Mouse (Mus musculus): ENCODE data around the gene Mpped2. TPM values are rescaled to one million over a fixed set of nuclear protein-coding genes. Genes with fewer than 3 reads are reported as not detected.

Gene Mpped2
- polyA plus RNA-seq, 1 experiment: not detected

- Histone ChIP-seq H3K4me3 (no peak overlapping the region), H3ac (ENCODE audit: control insufficient read depth, insufficient read length) (no peak overlapping the region), H3K36me3 (ENCODE audit: control insufficient read depth, insufficient read depth) (no peaks in the 10 kb centered on the region), H3K79me2 (ENCODE audit: control insufficient read depth, insufficient read depth) (no peaks in the 10 kb centered on the region), H3K27me3 (ENCODE audit: control insufficient read depth, insufficient read depth, insufficient read length) (no peaks in the 10 kb centered on the region), H3K4me2 (ENCODE audit: low read depth) (no peak overlapping the region)
- TF ChIP-seq SRF (IDR thresholded peaks at IDR 0.05; ENCODE audit: control insufficient read depth, insufficient read length, low read depth) (no peak), CEBPB (IDR thresholded peaks at IDR 0.05; ENCODE audit: insufficient read depth, poor library complexity, severe bottlenecking) (no peak), E2F4 (IDR thresholded peaks at IDR 0.05; ENCODE audit: insufficient read depth) (no peak), TCF3 (IDR thresholded peaks at IDR 0.05; ENCODE audit: insufficient read length, low read depth) (no peak), POLR2AphosphoS2 (IDR thresholded peaks at IDR 0.05; ENCODE audit: insufficient read length, low read depth) (no peak), USF1 (IDR thresholded peaks at IDR 0.05; ENCODE audit: low read depth) (no peak), REST (IDR thresholded peaks at IDR 0.05; ENCODE audit: insufficient read depth, insufficient read length) (no peak), MYOG (IDR thresholded peaks at IDR 0.05; ENCODE audit: control insufficient read depth in 1 of 3, insufficient read depth in 1 of 3, insufficient read length in 2 of 3, low read depth in 2 of 3) (no peak), MYOD1 (IDR thresholded peaks at IDR 0.05; ENCODE audit: control insufficient read depth in 1 of 3, insufficient read length in 2 of 3, low read depth in 2 of 3) (no peak), MAX (IDR thresholded peaks at IDR 0.05; ENCODE audit: low read depth) (no peak), TCF12 (IDR thresholded peaks at IDR 0.05; ENCODE audit: insufficient read depth, poor library complexity, severe bottlenecking) (no peak), POLR2A (IDR thresholded peaks at IDR 0.05; ENCODE audit: insufficient read length, low read depth) (no peak)
These were observed 88.4 kb downstream of the Mpped2 start for GRCm38 (mm10) chr2:106781181-106782179.

DNA sequence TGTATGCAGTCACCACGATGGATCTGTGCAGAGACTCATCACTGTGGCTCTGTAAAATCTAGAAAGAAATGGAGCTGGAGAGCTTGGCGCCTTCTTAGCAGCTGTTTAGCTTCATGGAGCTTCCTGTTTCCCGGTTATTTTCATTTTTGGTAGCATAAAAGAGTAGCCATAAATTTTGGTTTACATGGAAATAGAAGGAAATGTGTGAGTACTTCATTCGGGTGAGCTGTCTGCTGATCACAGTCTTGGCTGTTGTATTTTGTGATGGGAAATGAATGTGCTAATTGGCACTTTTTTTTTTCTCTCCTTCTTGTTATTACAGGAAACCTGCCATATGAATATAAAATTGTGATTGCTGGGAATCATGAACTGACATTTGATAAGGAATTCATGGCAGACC, 90.2 kb downstream of the Mpped2 start:
- Histone ChIP-seq H3K79me2 (ENCODE audit: control insufficient read depth, insufficient read depth) (no peaks in the 10 kb centered on the region), H3K27me3 (ENCODE audit: control insufficient read depth, insufficient read depth, insufficient read length) (no peaks in the 10 kb centered on the region), H3K36me3 (ENCODE audit: control insufficient read depth, insufficient read depth) (no peaks in the 10 kb centered on the region), H3K4me3 (no peak overlapping the region), H3K4me2 (ENCODE audit: low read depth) (no peak overlapping the region), H3ac (ENCODE audit: control insufficient read depth, insufficient read length) (no peak overlapping the region)
- TF ChIP-seq MYOG (IDR thresholded peaks at IDR 0.05; ENCODE audit: control insufficient read depth in 1 of 3, insufficient read depth in 1 of 3, insufficient read length in 2 of 3, low read depth in 2 of 3) (no peak), MAX (IDR thresholded peaks at IDR 0.05; ENCODE audit: low read depth) (no peak), E2F4 (IDR thresholded peaks at IDR 0.05; ENCODE audit: insufficient read depth) (no peak), TCF12 (IDR thresholded peaks at IDR 0.05; ENCODE audit: insufficient read depth, poor library complexity, severe bottlenecking) (no peak), USF1 (IDR thresholded peaks at IDR 0.05; ENCODE audit: low read depth) (no peak), CEBPB (IDR thresholded peaks at IDR 0.05; ENCODE audit: insufficient read depth, poor library complexity, severe bottlenecking) (no peak), TCF3 (IDR thresholded peaks at IDR 0.05; ENCODE audit: insufficient read length, low read depth) (no peak), SRF (IDR thresholded peaks at IDR 0.05; ENCODE audit: control insufficient read depth, insufficient read length, low read depth) (no peak), POLR2AphosphoS2 (IDR thresholded peaks at IDR 0.05; ENCODE audit: insufficient read length, low read depth) (no peak), POLR2A (IDR thresholded peaks at IDR 0.05; ENCODE audit: insufficient read length, low read depth) (no peak), MYOD1 (IDR thresholded peaks at IDR 0.05; ENCODE audit: control insufficient read depth in 1 of 3, insufficient read length in 2 of 3, low read depth in 2 of 3) (no peak), REST (IDR thresholded peaks at IDR 0.05; ENCODE audit: insufficient read depth, insufficient read length) (no peak)

GRCm38 (mm10) chr2:106788055-106788454, 95.0 kb downstream of the Mpped2 start:
- no peaks in the 10 kb centered on the region for H3K27me3 ChIP-seq (ENCODE audit: control insufficient read depth, insufficient read depth, insufficient read length)
- no peaks in the 10 kb centered on the region for H3K36me3 ChIP-seq (ENCODE audit: control insufficient read depth, insufficient read depth)
- H3K79me2 ChIP-seq (ENCODE audit: control insufficient read depth, insufficient read depth): no peaks in the 10 kb centered on the region
- no peak overlapping the region for H3K4me3 ChIP-seq
- no peak overlapping the region for H3K4me2 ChIP-seq (ENCODE audit: low read depth)
- H3ac ChIP-seq (ENCODE audit: control insufficient read depth, insufficient read length): no peak overlapping the region
- TF ChIP-seq CEBPB (IDR thresholded peaks at IDR 0.05; ENCODE audit: insufficient read depth, poor library complexity, severe bottlenecking): 0 out of 2 replicates have a peak, but pooled peaks have one; percentile 40
- no peak for TF ChIP-seq TCF12 (IDR thresholded peaks at IDR 0.05; ENCODE audit: insufficient read depth, poor library complexity, severe bottlenecking)

GRCm38 (mm10) chr2:106788573-106788972, 95.5 kb downstream of the Mpped2 start:
- TF ChIP-seq REST (IDR thresholded peaks at IDR 0.05; ENCODE audit: insufficient read depth, insufficient read length) (no peak), TCF3 (IDR thresholded peaks at IDR 0.05; ENCODE audit: insufficient read length, low read depth) (no peak), POLR2A (IDR thresholded peaks at IDR 0.05; ENCODE audit: insufficient read length, low read depth) (no peak), USF1 (IDR thresholded peaks at IDR 0.05; ENCODE audit: low read depth) (no peak), TCF12 (IDR thresholded peaks at IDR 0.05; ENCODE audit: insufficient read depth, poor library complexity, severe bottlenecking) (no peak), POLR2AphosphoS2 (IDR thresholded peaks at IDR 0.05; ENCODE audit: insufficient read length, low read depth) (no peak), MYOG (IDR thresholded peaks at IDR 0.05; ENCODE audit: control insufficient read depth in 1 of 3, insufficient read depth in 1 of 3, insufficient read length in 2 of 3, low read depth in 2 of 3) (no peak), CEBPB (IDR thresholded peaks at IDR 0.05; ENCODE audit: insufficient read depth, poor library complexity, severe bottlenecking) (no peak), E2F4 (IDR thresholded peaks at IDR 0.05; ENCODE audit: insufficient read depth) (no peak), MYOD1 (IDR thresholded peaks at IDR 0.05; ENCODE audit: control insufficient read depth in 1 of 3, insufficient read length in 2 of 3, low read depth in 2 of 3) (no peak), SRF (IDR thresholded peaks at IDR 0.05; ENCODE audit: control insufficient read depth, insufficient read length, low read depth) (no peak), MAX (IDR thresholded peaks at IDR 0.05; ENCODE audit: low read depth) (no peak)
- Histone ChIP-seq H3ac (ENCODE audit: control insufficient read depth, insufficient read length) (no peak overlapping the region), H3K36me3 (ENCODE audit: control insufficient read depth, insufficient read depth) (no peaks in the 10 kb centered on the region), H3K79me2 (ENCODE audit: control insufficient read depth, insufficient read depth) (no peaks in the 10 kb centered on the region), H3K4me2 (ENCODE audit: low read depth) (no peak overlapping the region), H3K27me3 (ENCODE audit: control insufficient read depth, insufficient read depth, insufficient read length) (no peaks in the 10 kb centered on the region), H3K4me3 (no peak overlapping the region)

Measured in myocyte (in vitro differentiated cells).